Mouse (Mus musculus) liver, adult (tissue): ENCODE results near the gene Ola1.
A peak's percentile ranks its signal among the peaks of the same experiment; 100 is the strongest.

Source experiments
- GATA4 ChIP-seq: IDR thresholded peaks from 2 replicates; pipeline ENCODE4 v1.6.1; 2014; ENCODE audit warnings: mild to moderate bottlenecking, low read length; ENCODE audit not compliant: insufficient replicate concordance

The Ola1 gene

GRCm38 (mm10) chr2:73085669-73086304 is 132.9 kb downstream of the Ola1 start:
- TF ChIP-seq GATA4: no peak

GRCm38 (mm10) chr2:73082476-73082875 is 136.2 kb downstream of the Ola1 start:
- TF ChIP-seq GATA4: no peak

GRCm38 (mm10) chr2:73081861-73082260 is 136.9 kb downstream of the Ola1 start:
- no peak for TF ChIP-seq GATA4

GRCm38 (mm10) chr2:73080084-73080483 is 138.6 kb downstream of the Ola1 start:
- TF ChIP-seq GATA4: no peak

GRCm38 (mm10) chr2:73079311-73079710 is 139.4 kb downstream of the Ola1 start:
- no peak for TF ChIP-seq GATA4

- TF ChIP-seq GATA4: no peak
Measured at GRCm38 (mm10) chr2:73073811-73074472, 144.8 kb downstream of the Ola1 start.

GRCm38 (mm10) chr2:73071201-73071600 is 147.5 kb downstream of the Ola1 start:
- no peak for TF ChIP-seq GATA4

GRCm38 (mm10) chr2:73070449-73071076 is 148.2 kb downstream of the Ola1 start:
- TF ChIP-seq GATA4: no peak

- TF ChIP-seq GATA4: no peak
Measured at GRCm38 (mm10) chr2:73069223-73069825, 149.4 kb downstream of the Ola1 start.

GRCm38 (mm10) chr2:73066307-73067167 is 152.2 kb downstream of the Ola1 start:
- peak; percentile 41; the same call in 1 of the 2 replicates for TF ChIP-seq GATA4

GRCm38 (mm10) chr2:73063911-73064619 is 154.7 kb downstream of the Ola1 start:
- TF ChIP-seq GATA4: no peak

GRCm38 (mm10) chr2:73060259-73060585 is 158.5 kb downstream of the Ola1 start:
- TF ChIP-seq GATA4: no peak

GRCm38 (mm10) chr2:73059550-73060258 is 159.0 kb downstream of the Ola1 start:
- TF ChIP-seq GATA4: no peak; the same call in 1 of the 2 replicates

GRCm38 (mm10) chr2:73058344-73058743 is 160.4 kb downstream of the Ola1 start:
- no peak for TF ChIP-seq GATA4
